Mouse (Mus musculus): Measurements from ENCODE around the gene Tmed3. TPM values are rescaled to one million over a fixed set of nuclear protein-coding genes. Genes with fewer than 3 reads are reported as not detected.
A peak's percentile ranks its signal among the peaks of the same experiment; 100 is the strongest.

Tmed3 gene
- total and polyA plus RNA-seq, 3 experiments: 55.4 to 84.0 (median 80.9) TPM

- H3K9ac ChIP-seq (ENCODE audit: insufficient read depth, low read depth): no peak overlapping the region
- H3K9me3 ChIP-seq (replicated peaks; ENCODE audit: low read length): no peaks in the 10 kb centered on the region
- no peaks in the 10 kb centered on the region for H3K79me2 ChIP-seq (replicated peaks; ENCODE audit: control insufficient read depth, extremely low read depth, insufficient read depth, poor library complexity, severe bottlenecking)
- DNase-seq (ENCODE audit: extremely low read depth): peak; percentile 60
- H3K4me2 ChIP-seq (ENCODE audit: insufficient read depth, low read depth, poor library complexity, severe bottlenecking): no peak overlapping the region
- no peak overlapping the region for H3K4me3 ChIP-seq (replicated peaks in 1 of 3; ENCODE audit: low read depth in 2 of 3, low read length in 2 of 3, poor library complexity in 1 of 3)
- dilution Hi-C loops (cut with MboI; ENCODE audit: extremely low pct_ligation_motif_present, extremely low pct_unique_long_range_greater_than_20kb, low sequenced_read_pairs): no loop called here
- H3K27me3 ChIP-seq (replicated peaks): no peaks in the 10 kb centered on the region
- no peak overlapping the region for H3K27ac ChIP-seq (ENCODE audit: insufficient read depth, low read depth)
- peak; percentile 66 to 77 for TF ChIP-seq CTCF (conservative IDR thresholded peaks at IDR 0.05 in 1 of 2, IDR thresholded peaks at IDR 0.05 in 1 of 2; ENCODE audit: low read depth in 2 of 2, low read length in 2 of 2)
- TF ChIP-seq RAD21 (IDR thresholded peaks at IDR 0.05; ENCODE audit: low read depth, low read length): peak; percentile 45
- TF ChIP-seq SMC3 (IDR thresholded peaks at IDR 0.05; ENCODE audit: low read depth, low read length): peak; percentile 69
- TF ChIP-seq ETS1 (conservative IDR thresholded peaks at IDR 0.05; ENCODE audit: low read depth, low read length): no peak
- H3K36me3 ChIP-seq (replicated peaks in 1 of 2; ENCODE audit: control insufficient read depth in 1 of 2, insufficient read depth in 1 of 2, low read length in 1 of 2): peaks cover under 1 to 9% of the 10 kb centered on the region in 2 experiments
- peaks cover 11 to 35% of the 10 kb centered on the region in 2 experiments for H3K4me1 ChIP-seq (ENCODE audit: control insufficient read depth in 1 of 2, insufficient read depth in 2 of 2)
- in situ Hi-C loops (cut with MboI; ENCODE audit: low pct_ligation_motif_present, low pct_unique_long_range_greater_than_20kb, low sequenced_read_pairs): no loop called here
Observed at GRCm38 (mm10) chr9:89706906-89707305, 2.0 kb upstream of the Tmed3 start.

- H3K27ac ChIP-seq (ENCODE audit: insufficient read depth, low read depth): no peak overlapping the region
- H3K4me3 ChIP-seq (replicated peaks in 1 of 3; ENCODE audit: low read depth in 2 of 3, low read length in 2 of 3, poor library complexity in 1 of 3): peak overlapping the region; percentile 59 to 70 (median 69)
- H3K4me1 ChIP-seq (ENCODE audit: control insufficient read depth in 1 of 2, insufficient read depth in 2 of 2): peaks cover 14 to 52% of the 10 kb centered on the region in 2 experiments
- peaks cover 6 to 21% of the 10 kb centered on the region in 2 experiments for H3K36me3 ChIP-seq (replicated peaks in 1 of 2; ENCODE audit: control insufficient read depth in 1 of 2, insufficient read depth in 1 of 2, low read length in 1 of 2)
- no peak for TF ChIP-seq ETS1 (conservative IDR thresholded peaks at IDR 0.05; ENCODE audit: low read depth, low read length)
- TF ChIP-seq USF1 (IDR thresholded peaks at IDR 0.05; ENCODE audit: low read depth, low read length): no peak
- TF ChIP-seq ELF1 (IDR thresholded peaks at IDR 0.05; ENCODE audit: low read depth, low read length): no peak
- no peak for TF ChIP-seq CHD1 (IDR thresholded peaks at IDR 0.05; ENCODE audit: low read depth, low read length)
- no peak for TF ChIP-seq NELFE (IDR thresholded peaks at IDR 0.05; ENCODE audit: low read depth, low read length)
- H3K9me3 ChIP-seq (replicated peaks; ENCODE audit: low read length): no peaks in the 10 kb centered on the region
- DNase-seq (ENCODE audit: extremely low read depth): no peak
- no peaks in the 10 kb centered on the region for H3K27me3 ChIP-seq (replicated peaks)
- H3K4me2 ChIP-seq (ENCODE audit: insufficient read depth, low read depth, poor library complexity, severe bottlenecking): peak overlapping the region; percentile 63; the same call in 1 of the 2 replicates
- H3K9ac ChIP-seq (ENCODE audit: insufficient read depth, low read depth): peak overlapping the region; percentile 71
- dilution Hi-C loops (cut with MboI; ENCODE audit: extremely low pct_ligation_motif_present, extremely low pct_unique_long_range_greater_than_20kb, low sequenced_read_pairs) (no loop called here), in situ Hi-C loops (cut with MboI; ENCODE audit: low pct_ligation_motif_present, low pct_unique_long_range_greater_than_20kb, low sequenced_read_pairs) (no loop called here)
- no peaks in the 10 kb centered on the region for H3K79me2 ChIP-seq (replicated peaks; ENCODE audit: control insufficient read depth, extremely low read depth, insufficient read depth, poor library complexity, severe bottlenecking)
Observed at GRCm38 (mm10) chr9:89705197-89705533, 297 bp upstream of the Tmed3 start.

GRCm38 (mm10) chr9:89700910-89701457 is 3.9 kb downstream of the Tmed3 start:
- dilution Hi-C loops (cut with MboI; ENCODE audit: extremely low pct_ligation_motif_present, extremely low pct_unique_long_range_greater_than_20kb, low sequenced_read_pairs): no loop called here
- H3K79me2 ChIP-seq (replicated peaks; ENCODE audit: control insufficient read depth, extremely low read depth, insufficient read depth, poor library complexity, severe bottlenecking): no peaks in the 10 kb centered on the region
- H3K9ac ChIP-seq (ENCODE audit: insufficient read depth, low read depth): no peak overlapping the region
- no peaks in the 10 kb centered on the region for H3K9me3 ChIP-seq (replicated peaks; ENCODE audit: low read length)
- H3K4me2 ChIP-seq (ENCODE audit: insufficient read depth, low read depth, poor library complexity, severe bottlenecking): no peak overlapping the region
- no peak for TF ChIP-seq POLR2A (IDR thresholded peaks at IDR 0.05; ENCODE audit: low read depth, low read length)
- 0 out of 2 replicates have a peak, but pooled peaks have one; percentile 28 for TF ChIP-seq JUND (conservative IDR thresholded peaks at IDR 0.05; ENCODE audit: low read depth, low read length)
- no peak for TF ChIP-seq USF2 (conservative IDR thresholded peaks at IDR 0.05; ENCODE audit: low read depth, low read length)
- no peak for TF ChIP-seq ZMIZ1 (IDR thresholded peaks at IDR 0.05; ENCODE audit: low read depth, low read length)
- TF ChIP-seq IRF4 (IDR thresholded peaks at IDR 0.05; ENCODE audit: low read depth, low read length): peak; percentile 78
- TF ChIP-seq CHD2 (IDR thresholded peaks at IDR 0.05; ENCODE audit: low read length): no peak
- no peak for TF ChIP-seq SIN3A (IDR thresholded peaks at IDR 0.05; ENCODE audit: low read length)
- peak; percentile 51; the same call in 1 of the 2 replicates for TF ChIP-seq TCF12 (IDR thresholded peaks at IDR 0.05; ENCODE audit: low read depth, low read length)
- TF ChIP-seq NELFE (IDR thresholded peaks at IDR 0.05; ENCODE audit: low read depth, low read length): no peak
- peak; percentile 91 for TF ChIP-seq EP300 (IDR thresholded peaks at IDR 0.05; ENCODE audit: low read length)
- 0 out of 2 replicates have a peak, but pooled peaks have one; percentile 36 for TF ChIP-seq MAFK (IDR thresholded peaks at IDR 0.05; ENCODE audit: insufficient replicate concordance, low read length)
- TF ChIP-seq JUN (IDR thresholded peaks at IDR 0.05; ENCODE audit: insufficient read depth, low read depth, low read length): peak; percentile 37; the same call in 1 of the 2 replicates
- TF ChIP-seq ETS1 (conservative IDR thresholded peaks at IDR 0.05; ENCODE audit: low read depth, low read length): 0 out of 2 replicates have a peak, but pooled peaks have one; percentile 30
- no peaks in the 10 kb centered on the region for H3K27me3 ChIP-seq (replicated peaks)
- in situ Hi-C loops (cut with MboI; ENCODE audit: low pct_ligation_motif_present, low pct_unique_long_range_greater_than_20kb, low sequenced_read_pairs): no loop called here
- H3K36me3 ChIP-seq (replicated peaks in 1 of 2; ENCODE audit: control insufficient read depth in 1 of 2, insufficient read depth in 1 of 2, low read length in 1 of 2): peaks cover 23 to 51% of the 10 kb centered on the region in 2 experiments
- H3K4me3 ChIP-seq (replicated peaks in 1 of 3; ENCODE audit: low read depth in 2 of 3, low read length in 2 of 3, poor library complexity in 1 of 3): no peak overlapping the region
- peaks cover 14 to 55% of the 10 kb centered on the region in 2 experiments for H3K4me1 ChIP-seq (ENCODE audit: control insufficient read depth in 1 of 2, insufficient read depth in 2 of 2)
- peak; percentile 39 for DNase-seq (ENCODE audit: extremely low read depth)
- H3K27ac ChIP-seq (ENCODE audit: insufficient read depth, low read depth): no peak overlapping the region

All from CH12.LX (cell line).